Mouse (Mus musculus) erythroblast, embryonic 14.5 days (primary cell): ENCODE data around the gene Sar1b.

Experiments
- GATA1 ChIP-seq: IDR thresholded peaks from 2 replicates; pipeline ENCODE4 v1.6.1; 2012; ENCODE audit warnings: low read length, inconsistent platforms, mixed read lengths
- TAL1 ChIP-seq: IDR thresholded peaks from 3 replicates; pipeline ENCODE4 v1.6.1; 2012; ENCODE audit warnings: low read length, inconsistent platforms, mixed read lengths

DNA sequence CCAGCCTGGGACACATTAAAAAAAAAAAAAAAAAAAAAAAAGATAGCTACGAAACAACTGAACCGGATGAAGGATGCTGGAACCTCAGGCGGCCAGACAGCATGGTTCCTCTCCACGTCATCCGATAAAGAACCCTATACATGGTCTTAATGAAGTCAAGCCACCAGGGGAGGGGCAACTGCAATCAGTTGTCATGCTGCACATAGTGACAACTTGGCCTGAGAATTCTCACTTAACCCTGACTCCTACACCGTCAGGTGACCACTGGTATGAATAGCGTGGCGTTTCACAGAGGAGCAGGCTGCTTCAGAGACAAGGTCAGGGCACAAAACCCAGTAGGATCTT lies 70.6 kb downstream of the Sar1b start:
- TF ChIP-seq TAL1 (no peak), GATA1 (no peak)
